Mouse (Mus musculus) right cerebral cortex, postnatal 10 days (tissue): ENCODE results near the gene Heph.
A peak's percentile ranks its signal among the peaks of the same experiment; 100 is the strongest.
"Not testable (repeated sequence)": the region's sequence is repeated elsewhere in the genome, so short reads cannot be mapped to it uniquely, and the experiment has no call there.

Experiments
- DNase-seq, 2 experiments: peaks; one replicate each; pipeline ENCODE4 v3.0.0; 2021; ENCODE audit warnings: low spot score in 2 of 2

The Heph gene

GRCm38 (mm10) chrX:96455149-96455548 is at the start of gene Heph:
Gene Heph (plus strand): TSS chrX:96455359.
- no peak for DNase-seq

GRCm38 (mm10) chrX:96415351-96415750 is 39.8 kb upstream of the Heph start:
- not testable (repeated sequence) for DNase-seq

GRCm38 (mm10) chrX:96416970-96417369 is 38.2 kb upstream of the Heph start:
- DNase-seq = no peak

GRCm38 (mm10) chrX:96417733-96418132 is 37.4 kb upstream of the Heph start:
- no peak for DNase-seq

GRCm38 (mm10) chrX:96419383-96419782 is 35.8 kb upstream of the Heph start:
- no peak for DNase-seq

GRCm38 (mm10) chrX:96456201-96456963 is 1.2 kb downstream of the Heph start, which contains the start of gene Hsf3:
Gene Hsf3 (minus strand): TSS chrX:96456294.
- DNase-seq = peak; percentile 15 to 17

GRCm38 (mm10) chrX:96501580-96501979 is 46.4 kb downstream of the Heph start:
- DNase-seq = peak in 1 of 2 experiments; percentile 13
